Mouse (Mus musculus): Measurements from ENCODE around the gene Aox4.

Aox4 gene

DNA sequence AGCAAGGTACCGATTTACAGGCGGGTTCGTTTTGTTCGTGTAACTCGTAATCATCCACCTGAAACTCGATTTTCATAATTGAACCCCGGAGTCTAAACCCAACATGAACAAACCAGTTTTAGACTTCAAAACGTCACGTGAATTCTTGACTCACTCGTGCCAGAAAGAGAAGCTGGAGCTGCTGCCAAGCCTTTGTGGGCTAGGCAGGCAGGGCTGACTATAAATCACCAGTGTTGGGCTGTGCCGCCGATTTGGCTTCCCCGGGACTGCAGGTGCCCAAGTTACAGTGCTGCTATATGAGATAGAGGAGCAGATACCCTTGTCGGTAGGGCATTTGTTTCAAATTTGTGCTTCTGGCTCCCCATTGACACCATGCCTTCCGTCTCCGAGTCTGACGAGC, at the start of gene Aox4:
Gene Aox4 (plus strand): TSS at position 195 of the 400 bp plus-strand sequence.
- DNase-seq (ENCODE audit: low spot score in 2 of 2): no peak

DNA sequence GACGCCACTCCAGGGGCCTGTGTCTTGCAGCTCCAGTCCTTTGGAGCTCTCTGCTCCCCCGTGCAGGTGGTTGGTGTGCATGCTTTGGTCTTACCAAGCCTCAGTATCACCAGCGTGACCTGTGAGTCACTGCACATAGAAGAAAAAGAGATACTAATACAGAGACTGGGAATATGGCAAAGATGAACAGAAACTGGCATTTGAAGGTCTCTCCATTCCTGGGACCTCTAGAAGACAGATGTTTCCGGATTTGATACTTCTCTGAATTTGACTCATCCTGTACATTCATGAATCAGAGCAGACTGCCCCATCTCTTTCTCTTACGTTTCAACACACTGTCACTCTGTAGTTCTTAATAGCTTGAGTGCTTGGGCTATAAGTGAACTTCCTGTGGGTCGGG, 40.3 kb upstream of the Aox4 start:
- no peak for DNase-seq (ENCODE audit: low spot score in 2 of 2)

DNA sequence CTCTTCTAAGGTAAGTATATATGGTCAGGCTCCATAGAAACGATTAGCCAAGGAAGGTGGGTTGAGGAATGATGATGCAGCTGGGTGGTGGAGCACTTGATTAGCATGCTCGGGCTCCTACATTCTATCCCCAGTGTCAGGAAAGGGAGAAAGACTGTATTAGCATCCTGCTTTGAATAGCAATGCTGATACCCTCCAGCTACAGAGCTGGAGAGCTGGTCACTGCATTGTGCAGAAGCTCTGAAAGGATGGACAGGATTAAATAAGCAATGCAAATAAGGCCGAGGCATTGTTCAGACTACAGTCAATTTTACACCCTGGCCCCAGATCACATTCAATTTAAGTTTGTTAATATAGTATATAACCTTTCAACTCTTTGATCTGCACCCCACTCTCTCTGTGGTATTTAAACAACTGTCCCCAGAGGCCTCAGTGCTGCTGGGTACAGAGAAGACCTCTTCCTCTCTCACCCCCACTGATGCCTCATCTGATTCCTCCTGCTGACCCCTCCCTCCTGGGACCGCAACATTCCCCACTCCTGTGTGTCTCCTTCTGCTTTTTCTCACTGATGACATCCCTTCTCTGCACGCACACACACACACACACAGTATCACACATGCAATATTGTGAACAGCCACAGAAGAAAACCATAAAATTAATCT, 21.6 kb upstream of the Aox4 start:
- no peak for DNase-seq (ENCODE audit: low spot score in 2 of 2)

DNA sequence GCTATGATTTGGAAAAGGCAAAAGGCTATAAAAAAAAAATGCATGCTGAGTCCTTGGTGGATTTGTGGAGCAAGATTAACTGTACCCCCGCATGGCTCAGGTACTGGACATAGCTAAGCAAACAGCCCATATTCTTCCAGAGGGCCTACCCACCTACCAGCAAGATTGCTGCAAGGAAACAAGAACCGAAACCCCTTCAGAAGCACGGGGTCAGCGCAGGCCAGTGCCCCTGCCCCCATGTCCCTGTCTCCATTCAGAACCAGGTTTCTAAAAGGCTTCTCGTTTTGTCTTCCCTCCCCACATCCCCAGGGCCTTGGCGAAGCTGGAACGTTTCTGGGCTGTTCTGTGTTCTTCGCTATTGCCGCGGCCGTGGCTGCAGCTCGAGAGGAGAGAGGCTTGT, 15.9 kb upstream of the Aox4 start:
- DNase-seq (ENCODE audit: low spot score in 2 of 2): no peak

DNA sequence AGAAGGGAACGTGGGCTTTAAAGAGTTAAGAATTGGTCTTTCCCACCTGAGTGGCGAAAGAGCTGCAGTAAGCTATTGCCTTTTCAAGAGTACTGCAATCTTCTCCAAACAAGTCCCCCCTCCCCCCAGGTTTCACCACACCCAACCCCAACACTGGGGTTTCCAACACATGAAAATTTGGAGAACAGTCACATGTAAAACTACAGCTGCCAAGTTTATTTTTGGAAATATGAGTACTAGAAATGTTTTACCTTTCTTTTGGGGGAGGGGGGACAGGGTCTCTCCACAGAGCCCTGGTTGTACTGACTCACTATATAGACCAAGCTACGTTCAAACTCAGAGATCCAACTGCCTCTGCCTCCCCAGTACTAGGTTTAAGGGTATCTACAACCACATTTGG, 15.2 kb upstream of the Aox4 start:
- no peak for DNase-seq (ENCODE audit: low spot score in 2 of 2)

DNA sequence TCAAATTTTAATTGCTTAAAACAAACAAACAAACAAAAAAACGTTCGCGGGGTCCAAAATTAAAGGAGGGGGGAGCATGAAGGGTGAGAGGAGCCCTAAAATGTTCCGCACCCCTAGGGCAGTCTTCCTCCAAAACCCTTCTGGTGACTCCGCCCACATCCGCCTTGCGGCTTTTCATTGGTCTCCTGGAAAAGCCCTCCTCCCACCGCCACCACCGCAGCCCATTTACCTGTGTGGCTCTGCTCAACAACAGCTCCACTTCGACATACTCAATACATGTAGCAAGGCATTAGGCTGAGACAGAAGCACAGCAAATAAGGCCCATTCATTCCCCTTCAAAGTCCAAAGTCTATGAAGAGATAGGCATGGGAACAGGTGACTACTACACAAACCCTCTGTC, 14.7 kb upstream of the Aox4 start:
- no peak for DNase-seq (ENCODE audit: low spot score in 2 of 2)

DNA sequence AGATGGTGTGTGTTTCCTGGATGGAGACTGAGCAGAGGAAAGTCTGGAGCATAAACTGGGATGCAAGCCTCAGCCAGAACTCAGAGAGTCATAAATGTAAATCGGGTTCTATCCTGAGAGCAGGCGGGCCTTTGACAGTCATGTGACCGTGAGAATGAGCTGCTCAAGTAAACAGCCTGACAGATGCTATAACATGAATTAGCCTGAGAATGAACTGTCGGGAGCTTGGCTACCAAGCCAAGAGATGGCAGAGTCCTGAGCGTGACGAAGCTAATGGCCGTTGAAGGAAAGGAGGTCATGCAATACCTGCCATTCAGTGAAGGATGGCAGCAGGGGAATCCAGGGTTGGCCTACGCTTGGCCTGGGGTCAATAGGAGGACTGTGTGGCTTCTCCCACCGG, 13.2 kb upstream of the Aox4 start:
- no peak for DNase-seq (ENCODE audit: low spot score in 2 of 2)

DNA sequence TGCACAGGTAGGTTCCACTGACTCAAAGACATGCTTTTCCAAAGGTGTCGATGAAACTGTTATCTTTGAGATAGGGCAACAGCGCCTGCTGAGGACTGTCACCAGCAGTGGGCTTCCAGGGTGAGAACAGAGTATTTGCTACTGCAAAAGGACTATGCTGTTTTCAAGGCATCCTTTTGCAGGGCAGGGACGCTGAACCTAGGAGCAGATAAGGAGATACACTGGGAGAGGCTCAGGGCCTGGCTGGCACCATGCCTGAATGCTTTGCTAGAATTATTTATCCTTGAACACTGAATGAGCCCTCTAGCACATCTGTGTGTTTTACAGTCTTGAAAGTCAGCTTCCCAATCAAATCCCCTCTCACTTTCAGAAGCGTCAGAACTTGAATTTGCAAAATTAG, 11.8 kb upstream of the Aox4 start:
- no peak for DNase-seq (ENCODE audit: low spot score in 2 of 2)

DNA sequence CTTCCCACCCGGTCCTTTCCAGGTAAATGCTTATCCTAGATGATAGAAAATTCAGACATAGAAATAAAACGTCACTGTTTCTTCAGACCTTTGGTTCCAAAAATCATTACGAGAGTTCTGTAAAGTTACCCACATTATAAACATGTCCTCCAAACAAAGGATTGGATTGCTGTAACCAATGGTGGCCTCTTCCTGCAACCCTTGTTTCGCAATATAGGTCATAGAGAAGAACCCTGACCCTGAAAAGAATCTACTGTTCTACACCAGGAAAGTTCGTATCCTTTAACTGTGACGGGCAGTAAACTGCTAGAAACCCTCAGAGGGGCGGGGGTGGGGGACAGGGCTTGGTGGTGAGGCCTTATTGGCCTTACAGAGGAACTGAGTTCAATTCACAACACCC, 2.6 kb downstream of the Aox4 start:
- no peak for DNase-seq (ENCODE audit: low spot score in 2 of 2)

DNA sequence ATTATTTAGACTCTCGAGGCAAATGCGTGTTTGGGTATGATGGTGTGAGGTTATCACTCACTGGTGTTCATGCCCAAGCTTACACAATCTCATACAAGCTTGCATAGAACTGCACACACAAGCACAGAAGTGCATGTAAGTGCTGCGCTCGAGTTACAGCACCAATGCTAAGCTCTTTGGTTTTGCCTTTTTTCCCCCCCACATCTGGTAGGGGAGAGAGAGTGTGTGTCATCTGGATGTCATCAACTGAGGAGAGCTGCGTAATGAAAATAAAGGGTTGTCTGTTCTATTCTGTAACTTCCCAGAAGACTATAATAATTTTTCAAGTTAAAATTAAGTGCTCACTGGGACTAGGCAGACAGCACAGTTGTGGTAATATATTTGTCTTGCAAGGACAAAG, 3.6 kb downstream of the Aox4 start:
- DNase-seq (ENCODE audit: low spot score in 2 of 2): no peak

DNA sequence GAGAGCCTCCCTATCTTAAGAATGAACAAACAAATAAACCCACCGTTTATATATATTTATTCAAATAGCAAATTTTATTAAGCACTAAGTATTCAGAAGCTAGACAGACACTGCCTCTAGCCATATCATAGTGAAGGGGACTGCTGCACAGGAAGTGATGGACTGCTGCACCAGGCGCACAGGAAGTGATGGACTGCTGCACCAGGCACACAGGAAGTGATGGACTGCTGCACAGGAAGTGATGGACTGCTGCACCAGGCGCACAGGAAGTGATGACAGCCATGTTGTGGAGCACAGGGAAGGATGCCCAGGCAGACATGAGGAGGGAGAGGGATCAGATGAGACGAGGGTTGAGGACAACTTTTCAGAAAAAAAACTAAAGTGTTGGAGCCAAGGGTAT, 5.2 kb downstream of the Aox4 start:
- DNase-seq (ENCODE audit: low spot score in 2 of 2): no peak

DNA sequence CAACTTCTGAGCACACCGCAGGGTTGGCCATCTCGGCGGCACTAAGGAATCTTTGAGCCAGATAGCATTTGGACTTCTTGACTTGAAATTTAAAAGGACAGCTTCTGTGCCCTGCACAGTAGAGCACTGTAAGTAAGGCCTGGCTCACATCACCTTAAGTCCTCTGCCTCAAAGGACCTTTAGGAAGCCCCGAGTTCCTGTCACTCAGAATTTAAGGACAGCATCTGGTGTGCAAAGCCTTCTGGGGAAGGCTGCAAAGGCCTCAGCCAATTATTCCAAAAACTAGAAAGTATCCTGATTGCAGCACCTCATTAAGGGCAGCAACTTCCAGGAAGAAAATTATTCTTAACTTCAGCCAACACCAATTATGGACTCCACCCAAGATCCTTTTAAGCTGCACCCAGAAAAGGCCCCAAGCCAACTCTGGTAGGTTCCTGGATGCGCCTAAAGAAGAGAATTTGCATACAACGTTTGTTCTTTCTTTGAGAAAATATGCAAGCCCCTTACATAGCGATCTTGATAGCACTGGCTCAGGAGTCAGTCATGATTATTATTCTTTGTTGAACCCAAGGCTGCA, 5.8 kb downstream of the Aox4 start:
- DNase-seq (ENCODE audit: low spot score in 2 of 2): no peak

DNA sequence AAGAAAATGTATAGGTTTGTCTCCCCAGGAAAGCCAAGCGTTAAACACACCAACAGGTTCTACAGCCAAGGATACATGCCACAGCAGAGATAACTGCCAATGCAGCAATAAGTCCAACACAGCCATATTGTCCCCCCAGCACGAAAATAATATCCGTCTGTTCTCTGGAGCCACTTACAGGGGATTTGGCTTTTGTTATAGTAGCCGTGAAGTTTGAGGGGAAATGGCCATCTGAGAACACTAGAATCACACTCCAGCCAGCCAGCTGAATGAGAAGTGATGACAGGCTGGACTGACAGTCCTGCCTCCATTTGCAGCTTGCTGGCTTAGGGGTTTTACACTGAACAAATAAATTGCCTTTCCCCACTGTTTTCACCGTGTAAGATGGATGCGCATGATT, 10.9 kb downstream of the Aox4 start:
- no peak for DNase-seq (ENCODE audit: low spot score in 2 of 2)

DNA sequence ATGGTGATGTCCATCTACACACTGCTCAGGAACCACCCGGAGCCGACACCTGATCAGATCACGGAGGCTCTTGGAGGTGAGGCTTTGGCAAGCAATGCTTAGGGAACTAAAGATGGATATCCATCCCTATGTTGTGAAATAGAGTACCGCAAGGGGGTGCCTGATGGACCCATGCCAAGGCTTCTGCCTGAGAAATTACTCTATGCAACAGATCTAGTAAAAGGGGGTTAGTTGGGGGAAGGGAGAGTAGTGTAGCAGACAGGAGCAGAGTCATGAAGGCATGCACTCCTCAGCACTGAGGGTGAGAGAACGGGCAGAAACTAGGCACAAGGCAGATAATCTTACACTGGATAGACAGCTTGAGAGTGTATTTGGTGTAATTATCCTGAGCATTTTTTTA, 11.7 kb downstream of the Aox4 start:
- no peak for DNase-seq (ENCODE audit: low spot score in 2 of 2)

DNA sequence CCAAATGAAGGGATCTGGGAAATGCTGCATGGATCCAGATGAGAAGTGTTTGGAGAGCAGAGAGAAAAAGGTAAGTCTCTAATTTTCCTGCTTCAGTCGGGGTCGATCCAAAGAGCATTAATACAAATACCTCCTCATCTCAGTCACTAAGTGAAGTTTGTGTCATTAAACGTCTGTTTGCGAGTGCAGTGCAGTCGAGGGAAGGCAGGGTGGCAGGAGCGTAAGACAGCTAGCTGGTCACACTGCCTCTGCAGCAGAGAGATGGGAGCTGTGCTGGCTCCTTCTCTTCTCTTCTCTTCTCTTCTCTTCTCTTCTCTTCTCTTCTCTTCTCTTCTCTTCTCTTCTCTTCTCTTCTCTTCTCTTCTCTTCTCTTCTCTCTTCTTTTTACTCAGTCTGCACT, 17.9 kb downstream of the Aox4 start:
- no peak for DNase-seq (ENCODE audit: low spot score in 2 of 2)

DNA sequence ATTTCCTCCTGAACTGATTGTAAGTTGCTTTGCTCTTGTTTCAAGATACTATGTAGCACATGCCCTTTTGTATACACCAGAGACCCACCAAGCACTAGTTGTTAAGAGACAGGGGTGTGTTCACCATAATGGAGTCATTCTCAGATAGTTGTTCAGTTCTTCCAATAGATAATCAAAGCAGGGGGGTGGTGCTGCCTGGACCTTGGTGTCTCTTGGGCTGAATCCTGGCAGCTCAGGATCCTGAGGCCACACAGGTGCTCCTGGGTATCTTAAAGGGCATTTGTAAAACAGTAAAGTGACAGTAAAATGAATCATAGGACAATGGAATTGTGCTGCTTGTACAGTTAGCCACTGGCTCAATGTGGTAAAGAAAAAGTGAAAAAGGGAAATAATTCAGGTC, 18.7 kb downstream of the Aox4 start:
- no peak for DNase-seq (ENCODE audit: low spot score in 2 of 2)

DNA sequence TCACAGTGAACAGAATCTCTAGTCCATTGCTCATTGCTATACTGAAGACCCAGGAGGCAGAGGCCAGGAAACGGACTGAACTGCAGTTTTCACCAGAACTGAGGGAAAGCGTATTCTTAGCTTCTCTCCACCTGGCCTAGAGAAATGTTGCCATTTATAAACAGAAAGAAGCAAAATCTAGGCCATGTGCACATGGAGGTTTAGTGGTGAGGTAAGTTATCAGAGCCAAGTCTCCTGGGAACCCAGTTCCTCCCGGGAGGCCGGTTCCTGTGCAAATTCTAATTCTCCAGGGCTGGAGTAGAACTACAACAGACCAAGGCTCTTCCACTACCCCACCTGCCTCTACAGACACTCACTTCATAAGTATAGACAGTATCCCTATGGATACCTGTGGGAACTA, 19.6 kb downstream of the Aox4 start:
- DNase-seq (ENCODE audit: low spot score in 2 of 2): no peak

DNA sequence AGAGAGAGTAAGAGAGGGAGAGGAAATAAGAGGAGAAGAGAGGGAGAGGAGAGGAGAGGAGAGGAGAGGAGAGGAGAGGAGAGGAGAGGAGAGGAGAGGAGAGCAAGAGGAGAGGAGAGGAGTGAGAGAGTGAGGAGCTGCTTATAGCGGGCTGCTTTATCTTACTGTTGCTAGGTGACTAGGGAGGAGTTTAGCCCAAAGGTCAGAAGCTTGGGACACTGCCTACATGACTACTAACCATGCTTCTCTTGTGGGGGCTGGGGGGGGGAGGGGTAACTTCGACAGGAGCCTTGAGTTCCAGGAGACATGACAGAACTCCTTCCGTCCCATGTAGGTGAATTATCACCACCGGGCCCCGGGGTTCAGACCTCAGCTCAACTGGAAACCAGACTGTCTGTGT, 20.3 kb downstream of the Aox4 start:
- DNase-seq (ENCODE audit: low spot score in 2 of 2): no peak

DNA sequence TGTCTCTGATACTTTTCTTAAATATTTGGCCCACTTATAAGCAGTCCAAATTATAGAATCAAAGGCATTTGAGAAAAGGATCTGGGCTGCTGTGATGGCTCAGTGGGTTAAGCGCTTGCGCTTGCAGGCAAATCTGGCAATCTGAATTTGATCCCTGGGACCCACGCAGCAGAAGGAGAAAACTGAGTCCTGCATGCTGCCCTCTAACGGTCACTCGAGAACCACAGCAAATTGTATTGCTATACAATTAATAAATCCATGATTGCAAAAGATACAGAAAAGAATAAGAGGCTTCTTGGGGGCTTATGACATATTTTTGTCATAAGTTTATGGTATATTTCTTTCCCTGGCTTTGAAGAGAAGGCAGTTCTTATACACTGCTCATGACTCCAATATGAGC, 25.2 kb downstream of the Aox4 start:
- DNase-seq (ENCODE audit: low spot score in 2 of 2): no peak

DNA sequence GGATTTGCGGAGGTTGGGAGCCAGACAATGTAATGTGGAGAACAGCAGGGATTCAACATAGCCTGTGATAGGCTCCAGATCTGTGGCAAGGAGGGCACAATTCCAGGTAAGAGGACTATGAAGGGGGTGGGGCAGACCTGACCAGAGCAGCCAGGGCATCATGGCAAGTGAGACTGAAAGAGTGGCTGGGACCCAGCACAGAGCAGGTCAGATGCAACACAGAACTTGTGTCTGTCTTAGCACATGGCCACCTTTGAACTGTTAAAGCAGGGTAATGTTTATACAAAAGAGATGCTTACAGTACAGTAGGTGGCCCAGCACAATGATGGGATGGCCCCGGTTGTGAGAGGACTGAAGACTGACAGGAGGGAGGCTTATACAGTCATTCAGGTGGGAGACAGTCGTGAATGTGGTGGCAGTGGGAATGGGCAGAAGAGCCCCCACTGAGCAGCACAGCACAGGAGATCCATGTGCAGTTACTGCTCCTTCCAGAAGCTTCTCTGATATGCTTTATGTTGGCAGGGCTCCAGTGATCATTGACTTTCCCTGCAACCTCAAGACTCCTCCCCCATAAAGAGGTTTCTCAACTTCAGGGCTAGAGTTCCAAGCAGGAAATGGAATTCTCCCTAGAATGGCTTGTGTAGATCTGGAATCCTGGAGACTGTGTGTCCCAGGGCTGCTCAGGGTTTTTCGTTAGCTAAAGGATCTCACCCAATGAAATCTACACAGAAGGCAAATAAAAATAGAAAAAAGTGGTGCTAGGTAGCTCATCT, 27.5 kb downstream of the Aox4 start:
- no peak for DNase-seq (ENCODE audit: low spot score in 2 of 2)

DNA sequence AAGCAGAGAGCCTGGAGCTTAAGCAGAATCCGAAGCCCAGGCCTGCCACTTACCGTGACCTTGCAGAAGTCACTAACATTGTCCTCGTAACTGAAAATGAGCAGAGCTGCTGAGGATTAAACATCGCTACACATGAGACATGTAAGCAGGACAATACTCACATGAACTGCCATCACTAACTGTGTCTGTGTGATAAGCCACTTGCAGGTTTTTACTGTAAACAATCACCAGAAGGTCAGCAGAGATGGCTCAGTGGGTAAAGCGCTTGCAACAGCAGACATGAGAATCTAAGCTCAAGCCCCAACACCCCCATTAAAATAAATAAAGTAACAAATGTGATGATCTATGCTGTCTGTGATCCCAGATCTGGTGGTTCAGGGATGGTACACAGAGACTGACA, 28.2 kb downstream of the Aox4 start:
- no peak for DNase-seq (ENCODE audit: low spot score in 2 of 2)

DNA sequence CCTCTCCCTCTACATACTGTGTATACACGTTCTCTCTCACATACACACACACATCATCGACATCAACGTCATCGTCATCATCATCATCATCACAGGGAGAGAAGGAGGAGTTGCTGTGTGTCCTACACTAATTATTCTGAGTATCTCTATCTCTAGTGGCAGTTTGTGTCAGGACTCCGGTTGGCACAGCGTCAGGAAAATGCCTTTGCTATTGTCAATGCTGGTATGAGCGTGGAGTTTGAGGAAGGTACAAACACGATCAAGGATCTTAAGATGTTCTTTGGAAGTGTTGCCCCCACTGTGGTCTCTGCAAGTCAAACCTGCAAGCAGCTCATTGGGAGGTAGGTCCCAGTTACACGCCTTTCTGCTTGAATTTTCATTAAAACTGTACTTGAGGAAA, 28.8 kb downstream of the Aox4 start:
- no peak for DNase-seq (ENCODE audit: low spot score in 2 of 2)

DNA sequence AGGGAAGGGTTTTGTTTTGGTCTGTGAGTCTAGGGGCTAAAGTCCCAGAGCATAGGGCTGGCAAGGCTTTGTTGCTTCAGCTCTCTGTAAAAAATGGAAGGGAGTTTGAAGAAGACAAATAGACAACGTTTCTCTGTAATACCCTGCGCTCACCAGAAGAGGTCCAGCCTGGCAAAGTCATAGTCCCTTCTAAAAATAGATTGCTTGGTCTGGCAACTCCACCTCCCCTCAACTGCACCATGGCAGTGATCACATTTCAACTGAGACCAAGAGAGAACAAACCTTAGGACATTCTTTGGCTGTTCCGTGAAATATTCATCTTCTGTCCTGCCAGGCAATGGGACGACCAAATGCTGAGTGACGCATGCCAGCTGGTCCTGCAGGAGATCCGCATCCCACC, 30.1 kb downstream of the Aox4 start:
- no peak for DNase-seq (ENCODE audit: low spot score in 2 of 2)

All from cerebellum, postnatal 4 days (tissue).